Mouse (Mus musculus): ENCODE measurements around the gene Wwox.

DNA sequence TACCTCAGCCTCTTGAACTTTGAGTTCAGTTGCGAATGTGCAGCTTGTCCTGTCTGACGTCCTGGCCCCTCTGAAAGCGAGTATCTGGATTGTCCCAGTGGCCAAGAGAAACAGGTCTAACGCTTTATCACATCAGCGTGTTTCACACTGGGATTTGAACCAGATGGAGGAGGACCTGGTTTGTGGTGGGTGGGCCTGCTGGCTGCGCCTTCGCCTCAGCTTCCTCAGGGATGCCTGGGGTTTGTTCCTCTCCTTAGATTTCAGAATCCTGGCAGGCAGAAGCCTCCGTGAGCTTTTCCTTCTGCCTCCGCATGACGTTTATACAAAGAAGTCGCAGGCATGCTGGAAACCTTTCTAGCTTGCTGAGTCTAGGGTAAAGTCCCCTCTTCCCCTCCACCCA, 827.7 kb downstream of the Wwox start:
- no peak for TF ChIP-seq GATA1 (IDR thresholded peaks at IDR 0.05; ENCODE audit: borderline replicate concordance, low read length)
- TF ChIP-seq FLI1 (IDR thresholded peaks at IDR 0.05; ENCODE audit: low read length): no peak

All from megakaryocyte, embryonic 14.5 days (primary cell).